Mouse (Mus musculus): ENCODE measurements around the gene Pbxip1.
"Not testable (repeated sequence)": the region's sequence is repeated elsewhere in the genome, so short reads cannot be mapped to it uniquely, and the experiment has no call there.

Gene Pbxip1

GRCm38 (mm10) chr3:89409701-89410100 lies 26.8 kb upstream of the Pbxip1 start:
- no peak for DNase-seq (ENCODE audit: low spot score in 2 of 2)

GRCm38 (mm10) chr3:89410864-89411263 lies 25.6 kb upstream of the Pbxip1 start:
- no peak for DNase-seq (ENCODE audit: low spot score in 2 of 2)

DNA sequence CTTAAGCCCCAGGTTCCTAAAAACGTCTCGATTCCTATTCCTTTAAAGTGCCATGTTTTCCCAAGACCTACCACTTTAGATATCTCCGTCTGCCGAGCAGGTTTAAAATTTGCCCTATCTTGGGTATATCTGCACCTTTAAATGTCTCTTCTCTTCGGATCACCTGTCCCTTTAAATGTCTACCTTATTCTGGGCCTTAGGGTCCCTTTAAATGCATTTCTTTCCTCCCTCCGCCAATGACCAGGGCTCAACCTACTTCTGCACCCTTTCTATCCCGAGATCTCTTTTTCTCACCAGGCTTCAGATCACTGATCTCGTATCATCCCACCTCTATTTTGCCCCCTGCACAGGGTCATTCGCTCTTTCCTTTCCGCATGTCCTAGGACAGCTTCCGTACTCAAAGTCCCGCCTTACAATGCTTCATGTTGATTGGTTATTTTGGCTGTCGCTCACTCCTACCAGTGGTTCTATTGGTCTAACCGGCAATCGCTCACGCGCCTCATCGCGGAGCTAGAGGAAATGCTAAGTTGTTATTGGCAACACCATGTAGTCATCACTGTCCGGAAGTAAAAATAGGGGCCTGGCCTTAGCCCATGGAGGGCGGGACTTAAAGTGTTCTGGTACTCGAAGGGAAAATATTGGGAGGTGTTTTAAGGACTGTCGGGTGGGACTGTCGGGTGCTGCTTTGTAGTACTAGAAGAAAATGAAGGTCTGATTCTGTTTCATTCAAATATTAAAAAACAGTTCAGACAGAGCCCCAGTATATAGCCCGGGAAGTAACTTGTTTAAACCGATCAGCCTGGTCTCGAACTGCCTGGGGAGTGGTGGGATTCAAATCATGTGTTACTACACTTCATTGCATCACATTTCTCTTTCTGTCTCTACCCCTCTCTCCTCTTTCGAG lies 24.8 kb upstream of the Pbxip1 start, which contains the start of gene Flad1:
TSS of gene Flad1 (minus strand) at position 381 of the 904 bp plus-strand sequence.
- peak; percentile 99 to 100 for DNase-seq (ENCODE audit: low spot score in 2 of 2)

GRCm38 (mm10) chr3:89416158-89416557 lies 20.3 kb upstream of the Pbxip1 start:
- DNase-seq (ENCODE audit: low spot score in 2 of 2): no peak

- no peak for DNase-seq (ENCODE audit: low spot score in 2 of 2)
These were observed 19.4 kb upstream of the Pbxip1 start for GRCm38 (mm10) chr3:89417131-89417530.

- DNase-seq (ENCODE audit: low spot score in 2 of 2): no peak
These were observed 18.7 kb upstream of the Pbxip1 start for GRCm38 (mm10) chr3:89417840-89418169.

- peak; percentile 90 to 97 for DNase-seq (ENCODE audit: low spot score in 2 of 2)
These were observed 18.2 kb upstream of the Pbxip1 start, which contains the start of the genes Cks1b and Shc1 for GRCm38 (mm10) chr3:89418170-89418860. Gene Cks1b (minus strand): TSS chr3:89418383. Gene Shc1 (plus strand): TSS chr3:89418443.

- DNase-seq (ENCODE audit: low spot score in 2 of 2): no peak
These were observed 17.6 kb upstream of the Pbxip1 start for GRCm38 (mm10) chr3:89418861-89419250.

- no peak for DNase-seq (ENCODE audit: low spot score in 2 of 2)
These were observed 16.9 kb upstream of the Pbxip1 start for GRCm38 (mm10) chr3:89419571-89419970.

GRCm38 (mm10) chr3:89419981-89420380 lies 16.5 kb upstream of the Pbxip1 start:
- DNase-seq (ENCODE audit: low spot score in 2 of 2): no peak

DNA sequence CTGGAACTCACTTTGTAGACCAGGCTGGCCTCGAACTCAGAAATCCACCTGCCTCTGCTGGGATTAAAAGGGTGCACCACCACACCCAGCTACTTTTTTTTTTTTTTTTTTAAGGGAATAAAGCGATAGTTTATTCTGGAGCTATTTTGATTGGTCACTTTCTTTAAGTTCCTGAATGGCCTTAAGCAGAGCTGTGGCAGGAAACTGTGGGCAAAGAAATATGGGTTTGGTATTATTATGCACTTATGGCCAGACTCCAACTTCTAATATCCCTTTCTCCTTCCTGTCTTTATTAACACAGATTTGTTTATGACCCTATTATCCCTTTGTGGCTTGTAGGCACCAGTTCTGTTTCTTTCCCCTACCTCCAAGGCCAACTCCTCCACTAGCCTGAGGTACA lies 16.1 kb upstream of the Pbxip1 start:
- no peak for DNase-seq (ENCODE audit: low spot score in 2 of 2)

DNA sequence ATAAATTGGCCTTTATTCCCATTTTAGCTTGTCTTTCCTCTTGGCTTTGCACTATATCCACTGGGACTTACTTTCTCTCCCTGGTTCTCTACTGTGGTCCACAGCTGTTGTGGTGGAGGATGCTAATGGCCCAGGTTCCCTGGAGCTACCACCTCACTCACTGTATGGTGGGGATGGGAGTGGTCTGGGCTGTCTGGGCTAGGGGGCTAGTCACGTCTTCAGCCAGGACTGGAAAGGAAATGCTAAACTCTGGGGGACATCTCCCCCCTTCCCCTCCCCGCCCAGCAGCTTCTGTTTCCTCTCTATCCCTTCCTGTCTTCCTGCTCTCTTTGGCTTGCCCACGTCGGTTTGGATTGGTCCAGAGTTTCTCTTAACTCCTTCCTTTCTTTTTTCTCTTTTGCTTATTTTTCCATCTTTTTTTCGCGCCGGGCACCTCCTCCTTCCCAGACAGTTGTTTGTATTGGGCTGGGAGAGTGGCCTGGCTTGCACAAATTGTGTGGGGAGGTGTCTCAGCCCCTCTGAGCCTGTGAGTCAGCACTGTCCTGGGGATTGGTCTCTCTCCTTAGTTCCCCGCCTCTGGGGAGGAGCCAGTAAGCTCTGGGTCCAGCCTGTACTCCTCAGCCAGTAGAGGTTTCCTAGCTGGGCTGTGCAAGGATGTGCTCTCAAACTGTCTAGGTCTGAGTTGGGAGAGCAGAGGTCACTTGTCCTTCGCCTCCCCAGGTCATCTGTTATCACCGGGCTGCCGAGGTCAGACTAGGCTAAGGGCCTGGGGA lies 15.3 kb upstream of the Pbxip1 start:
- peak; percentile 65 to 71 for DNase-seq (ENCODE audit: low spot score in 2 of 2)

GRCm38 (mm10) chr3:89421810-89422473 lies 14.6 kb upstream of the Pbxip1 start:
- DNase-seq (ENCODE audit: low spot score in 2 of 2): no peak

GRCm38 (mm10) chr3:89422556-89423205 lies 13.8 kb upstream of the Pbxip1 start:
- DNase-seq (ENCODE audit: low spot score in 2 of 2): no peak

GRCm38 (mm10) chr3:89424416-89425140 lies 11.9 kb upstream of the Pbxip1 start:
- no peak for DNase-seq (ENCODE audit: low spot score in 2 of 2)

DNA sequence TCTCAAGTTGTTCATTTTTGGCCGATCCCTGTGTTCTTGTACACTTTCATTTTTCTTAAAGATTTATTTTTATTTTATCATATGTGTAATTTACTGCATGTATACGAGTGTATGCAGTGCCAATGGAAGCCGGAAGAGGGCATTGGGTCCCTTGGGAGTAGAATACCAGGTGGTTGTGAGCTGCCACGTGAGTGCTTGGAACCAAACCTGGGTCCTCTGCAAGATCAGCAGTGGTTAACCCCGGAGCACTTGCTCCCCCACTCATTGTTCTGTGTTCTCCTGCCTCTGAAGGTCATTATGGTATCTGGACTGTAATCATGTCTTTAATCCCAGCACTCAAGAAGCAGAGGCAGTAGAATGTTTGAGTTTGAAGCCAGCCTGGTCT lies 11.4 kb upstream of the Pbxip1 start:
- no peak for DNase-seq (ENCODE audit: low spot score in 2 of 2)

- no peak for DNase-seq (ENCODE audit: low spot score in 2 of 2)
These were observed 10.6 kb upstream of the Pbxip1 start for GRCm38 (mm10) chr3:89425876-89426275.

GRCm38 (mm10) chr3:89429021-89429420 lies 7.5 kb upstream of the Pbxip1 start:
- DNase-seq (ENCODE audit: low spot score in 2 of 2): not testable (repeated sequence)

DNA sequence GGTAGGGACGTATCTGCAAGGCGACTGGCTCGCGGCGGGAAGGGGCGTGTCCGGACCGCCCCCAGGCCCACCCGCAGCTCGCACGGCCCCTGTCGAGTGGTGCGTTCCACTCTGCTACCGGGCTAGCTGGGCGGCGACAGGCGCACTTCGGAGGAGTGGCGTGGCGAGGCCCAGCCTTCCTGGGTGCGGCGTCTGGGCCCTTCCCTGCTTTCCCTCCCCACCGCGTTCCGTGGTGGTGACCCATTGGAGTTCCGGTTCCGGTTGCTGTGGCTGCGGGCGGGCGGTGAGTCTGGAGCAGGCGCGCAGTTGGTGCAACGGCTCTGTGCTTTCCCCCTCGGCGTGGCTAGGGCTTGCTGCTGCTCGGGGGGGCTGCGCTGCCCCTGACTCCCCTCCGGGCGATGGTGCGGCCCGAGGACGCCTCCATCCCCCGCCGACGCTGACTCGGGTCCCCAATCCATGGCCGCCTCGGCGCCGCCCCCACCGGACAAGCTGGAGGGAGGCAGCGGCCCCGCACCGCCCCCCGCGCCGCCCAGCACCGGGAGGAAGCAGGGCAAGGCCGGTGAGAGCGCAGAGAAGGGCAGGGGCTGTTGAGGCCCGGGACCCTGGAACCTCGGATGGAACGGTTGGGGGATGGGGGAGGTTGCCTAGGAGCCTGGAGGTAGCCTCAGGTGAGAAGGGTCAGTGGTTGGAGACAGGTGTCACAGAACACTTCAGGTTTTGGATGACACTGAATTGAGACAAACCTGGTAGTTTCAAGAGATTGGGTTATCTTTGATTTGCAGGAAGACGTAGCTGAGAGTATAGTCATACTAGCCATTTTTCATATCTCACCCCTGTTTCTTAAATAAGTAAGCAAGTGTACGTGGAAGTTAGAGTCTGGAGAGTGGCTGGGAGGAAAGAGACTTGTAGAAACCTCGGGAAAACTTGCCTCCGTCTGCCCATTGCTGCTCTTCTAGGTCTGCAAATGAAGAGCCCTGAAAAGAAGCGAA lies 6.0 kb upstream of the Pbxip1 start, which contains the start of gene Pygo2:
TSS of gene Pygo2 (plus strand) at position 44 of the 989 bp plus-strand sequence.
- DNase-seq (ENCODE audit: low spot score in 2 of 2): peak; percentile 95 to 97

All from frontal cortex, postnatal 36 days (tissue).